Mouse (Mus musculus): Measurements from ENCODE around the gene 2010111I01Rik.

DNA sequence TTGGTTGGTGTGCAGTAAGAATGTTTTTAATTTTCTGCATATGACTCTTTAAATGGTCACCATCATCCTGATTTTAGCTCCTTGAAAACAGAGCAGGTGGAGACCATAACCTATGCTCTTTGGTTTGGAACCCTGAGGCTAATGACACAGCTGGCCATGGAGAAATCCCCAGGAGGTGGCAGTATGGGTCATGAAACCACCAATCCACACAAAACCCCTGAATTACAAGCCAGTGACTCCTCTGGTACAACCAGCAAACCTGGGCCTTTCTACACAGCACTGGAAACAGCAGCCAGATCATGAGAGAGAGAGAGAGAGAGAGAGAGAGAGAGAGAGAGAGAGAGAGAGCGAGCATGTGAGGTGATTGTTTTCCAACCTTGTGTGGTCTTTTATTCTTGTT, 38.2 kb upstream of the 2010111I01Rik start:
- TF ChIP-seq POLR2A (IDR thresholded peaks at IDR 0.05; ENCODE audit: insufficient read length, low read depth), result no peak
- no peak for TF ChIP-seq SRF (IDR thresholded peaks at IDR 0.05; ENCODE audit: control insufficient read depth, insufficient read length, low read depth)
- no peak for TF ChIP-seq MAX (IDR thresholded peaks at IDR 0.05; ENCODE audit: low read depth)
- no peak for TF ChIP-seq REST (IDR thresholded peaks at IDR 0.05; ENCODE audit: insufficient read depth, insufficient read length)
- TF ChIP-seq USF1 (IDR thresholded peaks at IDR 0.05; ENCODE audit: low read depth), result no peak
- no peak for TF ChIP-seq MYOD1 (IDR thresholded peaks at IDR 0.05; ENCODE audit: control insufficient read depth in 1 of 3, insufficient read length in 2 of 3, low read depth in 2 of 3)
- no peak for TF ChIP-seq E2F4 (IDR thresholded peaks at IDR 0.05; ENCODE audit: insufficient read depth)
- TF ChIP-seq CEBPB (IDR thresholded peaks at IDR 0.05; ENCODE audit: insufficient read depth, poor library complexity, severe bottlenecking), result no peak
- no peak for TF ChIP-seq POLR2AphosphoS2 (IDR thresholded peaks at IDR 0.05; ENCODE audit: insufficient read length, low read depth)
